Mouse (Mus musculus): ENCODE results near the gene Sel1l2. TPM values are rescaled to one million over a fixed set of nuclear protein-coding genes. Genes with fewer than 3 reads are reported as not detected.

The Sel1l2 gene
- total and polyA plus RNA-seq, 3 experiments: not detected

- Histone ChIP-seq H3K36me3 (ENCODE audit: control insufficient read depth in 1 of 2, insufficient read depth in 2 of 2, low read length in 2 of 2) (no peaks in the 10 kb centered on the region), H3K4me1 (ENCODE audit: control insufficient read depth in 1 of 2, insufficient read depth in 2 of 2, low read length in 2 of 2) (no peaks in the 10 kb centered on the region), H3K9me3 (replicated peaks; ENCODE audit: insufficient read depth, low read length) (no peaks in the 10 kb centered on the region), H3K4me3 (ENCODE audit: control insufficient read depth in 1 of 2, insufficient read depth in 1 of 2, low read depth in 2 of 2, low read length in 2 of 2) (no peak overlapping the region), H3K79me2 (ENCODE audit: control insufficient read depth, insufficient read depth, low read length, poor library complexity) (no peaks in the 10 kb centered on the region), H3K27me3 (ENCODE audit: control insufficient read depth in 1 of 2, insufficient read depth in 2 of 2, low read length in 2 of 2) (no peaks in the 10 kb centered on the region), H3K27ac (ENCODE audit: control insufficient read depth, low read depth, low read length) (no peak overlapping the region), H3K9ac (ENCODE audit: control insufficient read depth, low read depth, low read length, poor library complexity, severe bottlenecking) (no peak overlapping the region)
- TF ChIP-seq MYC (IDR thresholded peaks at IDR 0.05; ENCODE audit: low read depth, low read length): no peak
- TF ChIP-seq TCF12 (IDR thresholded peaks at IDR 0.05; ENCODE audit: low read depth, low read length): no peak
- TF ChIP-seq BHLHE40 (IDR thresholded peaks at IDR 0.05; ENCODE audit: borderline replicate concordance, low read depth, low read length): no peak
- TF ChIP-seq JUND (IDR thresholded peaks at IDR 0.05; ENCODE audit: low read depth, low read length): no peak
- no peak for TF ChIP-seq UBTF (IDR thresholded peaks at IDR 0.05; ENCODE audit: borderline replicate concordance, insufficient read depth, low read depth, low read length)
- no peak for TF ChIP-seq ZKSCAN1 (IDR thresholded peaks at IDR 0.05; ENCODE audit: low read depth, low read length)
- no peak for DNase-seq (ENCODE audit: low read depth, low spot score)
Measured at GRCm38 (mm10) chr2:140395744-140396231, 6.3 kb upstream of the Sel1l2 start.

DNA sequence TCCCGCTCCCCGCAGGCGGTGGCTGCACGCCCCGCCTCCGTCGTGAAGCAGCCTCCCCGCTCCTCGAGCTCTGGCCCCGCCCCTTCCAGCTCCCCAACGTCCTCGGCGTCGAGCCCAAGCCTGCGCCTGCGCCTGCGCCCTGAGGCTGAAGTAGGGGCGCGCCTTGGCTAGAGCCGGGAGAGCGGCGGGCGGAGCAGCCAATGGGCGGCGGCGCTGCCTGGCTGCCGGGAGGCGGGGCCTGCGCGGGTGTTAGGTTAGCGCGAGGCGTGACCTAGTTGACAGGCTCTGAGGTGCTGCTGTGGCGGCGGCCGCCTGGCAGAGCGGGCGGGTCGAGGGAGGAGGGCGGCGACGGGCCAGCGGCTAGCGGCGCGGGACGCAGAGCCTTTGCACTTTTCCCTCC is 5.7 kb upstream of the Sel1l2 start, which contains the start of gene Macrod2:
Gene Macrod2 (plus strand): TSS at position 131 of the 400 bp plus-strand sequence.
- no peak within 1 kb of the TSS for H3K9ac ChIP-seq (ENCODE audit: control insufficient read depth, low read depth, low read length, poor library complexity, severe bottlenecking)
- no peak within 1 kb of the TSS for H3K27ac ChIP-seq (ENCODE audit: control insufficient read depth, low read depth, low read length)
- no peak for TF ChIP-seq ZC3H11A (IDR thresholded peaks at IDR 0.05; ENCODE audit: low read depth, low read length)
- no peak for TF ChIP-seq ZMIZ1 (IDR thresholded peaks at IDR 0.05; ENCODE audit: low read depth, low read length)
- TF ChIP-seq ETS1 (IDR thresholded peaks at IDR 0.05; ENCODE audit: low read depth, low read length): no peak
- TF ChIP-seq ELF1 (IDR thresholded peaks at IDR 0.05; ENCODE audit: low read depth, low read length): no peak
- no peak for TF ChIP-seq GATA1 (IDR thresholded peaks at IDR 0.05; ENCODE audit: low read depth, low read length)
- TF ChIP-seq SMC3 (IDR thresholded peaks at IDR 0.05; ENCODE audit: low read depth, low read length): no peak
- no peak for TF ChIP-seq MEF2A (IDR thresholded peaks at IDR 0.05; ENCODE audit: extremely low read depth, insufficient replicate concordance, low read depth, low read length, poor library complexity, severe bottlenecking)
- TF ChIP-seq CHD1 (IDR thresholded peaks at IDR 0.05; ENCODE audit: low read depth, low read length): no peak
- H3K36me3 ChIP-seq (ENCODE audit: control insufficient read depth in 1 of 2, insufficient read depth in 2 of 2, low read length in 2 of 2): no peaks in the 10 kb centered on the region
- no peaks in the 10 kb centered on the region for H3K27me3 ChIP-seq (ENCODE audit: control insufficient read depth in 1 of 2, insufficient read depth in 2 of 2, low read length in 2 of 2)
- no peaks in the 10 kb centered on the region for H3K4me1 ChIP-seq (ENCODE audit: control insufficient read depth in 1 of 2, insufficient read depth in 2 of 2, low read length in 2 of 2)
- no peak for DNase-seq (ENCODE audit: low read depth, low spot score)
- H3K79me2 ChIP-seq (ENCODE audit: control insufficient read depth, insufficient read depth, low read length, poor library complexity): no peaks in the 10 kb centered on the region
- no peaks in the 10 kb centered on the region for H3K9me3 ChIP-seq (replicated peaks; ENCODE audit: insufficient read depth, low read length)
- no peak within 1 kb of the TSS for H3K4me3 ChIP-seq (ENCODE audit: control insufficient read depth in 1 of 2, insufficient read depth in 1 of 2, low read depth in 2 of 2, low read length in 2 of 2)

DNA sequence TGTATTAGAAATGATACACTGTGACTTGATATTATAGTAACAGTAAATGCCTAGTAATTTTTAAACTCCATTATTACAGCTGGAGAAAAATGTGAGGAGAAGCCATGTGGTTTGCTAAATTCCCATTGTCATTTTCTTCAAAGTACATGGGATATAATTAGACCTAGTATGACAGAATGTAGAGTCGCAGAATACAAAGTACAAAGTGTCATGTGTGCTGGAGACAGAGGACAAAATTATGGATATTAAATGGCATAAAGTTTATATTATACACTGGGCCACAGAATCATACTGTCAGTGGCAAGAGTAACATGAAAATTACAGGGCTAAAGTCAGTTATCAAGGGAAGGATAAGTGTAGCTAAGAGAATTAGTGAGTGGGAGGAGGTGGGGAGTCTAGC is 24.7 kb downstream of the Sel1l2 start:
- Histone ChIP-seq H3K27me3 (ENCODE audit: control insufficient read depth in 1 of 2, insufficient read depth in 2 of 2, low read length in 2 of 2) (no peaks in the 10 kb centered on the region), H3K36me3 (ENCODE audit: control insufficient read depth in 1 of 2, insufficient read depth in 2 of 2, low read length in 2 of 2) (no peaks in the 10 kb centered on the region), H3K4me3 (ENCODE audit: control insufficient read depth in 1 of 2, insufficient read depth in 1 of 2, low read depth in 2 of 2, low read length in 2 of 2) (no peak overlapping the region), H3K79me2 (ENCODE audit: control insufficient read depth, insufficient read depth, low read length, poor library complexity) (no peaks in the 10 kb centered on the region), H3K4me1 (ENCODE audit: control insufficient read depth in 1 of 2, insufficient read depth in 2 of 2, low read length in 2 of 2) (no peaks in the 10 kb centered on the region), H3K27ac (ENCODE audit: control insufficient read depth, low read depth, low read length) (no peak overlapping the region), H3K9ac (ENCODE audit: control insufficient read depth, low read depth, low read length, poor library complexity, severe bottlenecking) (no peak overlapping the region), H3K9me3 (replicated peaks; ENCODE audit: insufficient read depth, low read length) (no peaks in the 10 kb centered on the region)
- no peak for TF ChIP-seq ZKSCAN1 (IDR thresholded peaks at IDR 0.05; ENCODE audit: low read depth, low read length)
- no peak for TF ChIP-seq ZMIZ1 (IDR thresholded peaks at IDR 0.05; ENCODE audit: low read depth, low read length)
- no peak for TF ChIP-seq MYB (IDR thresholded peaks at IDR 0.05; ENCODE audit: low read depth, low read length)
- TF ChIP-seq KAT2A (conservative IDR thresholded peaks at IDR 0.05; ENCODE audit: low read depth, low read length): no peak
- no peak for TF ChIP-seq POLR2AphosphoS5 (IDR thresholded peaks at IDR 0.05; ENCODE audit: borderline replicate concordance, low read depth, low read length)
- no peak for TF ChIP-seq ZNF384 (IDR thresholded peaks at IDR 0.05; ENCODE audit: low read depth, low read length)
- TF ChIP-seq BHLHE40 (IDR thresholded peaks at IDR 0.05; ENCODE audit: borderline replicate concordance, low read depth, low read length): no peak
- TF ChIP-seq USF2 (IDR thresholded peaks at IDR 0.05; ENCODE audit: borderline replicate concordance in 1 of 2, insufficient read depth in 1 of 2, low read depth in 1 of 2, low read length in 2 of 2): no peak
- no peak for TF ChIP-seq NELFE (IDR thresholded peaks at IDR 0.05; ENCODE audit: low read depth, low read length)
- TF ChIP-seq EP300 (IDR thresholded peaks at IDR 0.05; ENCODE audit: low read depth in 1 of 2, low read length in 2 of 2): no peak
- TF ChIP-seq TAL1 (IDR thresholded peaks at IDR 0.05; ENCODE audit: low read length): no peak
- no peak for TF ChIP-seq TBP (IDR thresholded peaks at IDR 0.05; ENCODE audit: low read depth, low read length)
- TF ChIP-seq USF1 (IDR thresholded peaks at IDR 0.05; ENCODE audit: low read depth, low read length): no peak
- TF ChIP-seq MAZ (IDR thresholded peaks at IDR 0.05; ENCODE audit: low read depth, low read length): no peak
- no peak for TF ChIP-seq GABPA (IDR thresholded peaks at IDR 0.05; ENCODE audit: low read depth, low read length)
- no peak for DNase-seq (ENCODE audit: low read depth, low spot score)
